Mouse (Mus musculus) megakaryocyte, embryonic 14.5 days (primary cell): ENCODE results near the gene Dync2h1. TPM values are rescaled to one million over a fixed set of nuclear protein-coding genes. Genes with fewer than 3 reads are reported as not detected.

Experiments
- H3K27me3 ChIP-seq: replicated peaks from 2 replicates; pipeline ENCODE3; 2012; ENCODE audit warnings: inconsistent platforms
- H3K36me3 ChIP-seq: replicated peaks from 2 replicates; pipeline ENCODE3; 2012; ENCODE audit warnings: low read length, inconsistent platforms, mixed read lengths
- H3K4me1 ChIP-seq: 2 replicates; pipeline ENCODE4 v1.6.1; 2012; ENCODE audit warnings: inconsistent platforms
- H3K4me3 ChIP-seq: replicated peaks from 2 replicates; pipeline ENCODE3; 2012; ENCODE audit warnings: moderate library complexity, mild to moderate bottlenecking, inconsistent platforms
- H3K9me3 ChIP-seq: 2 replicates; pipeline ENCODE4 v1.6.1; 2012; ENCODE audit warnings: inconsistent platforms
- FLI1 ChIP-seq: IDR thresholded peaks from 2 replicates; pipeline ENCODE4 v1.6.1; 2012; ENCODE audit warnings: low read length, inconsistent platforms, mixed read lengths
- GATA1 ChIP-seq: IDR thresholded peaks from 3 replicates; pipeline ENCODE4 v1.6.1; 2012; ENCODE audit warnings: mixed read lengths, low read length, inconsistent platforms, borderline replicate concordance
- polyA plus RNA-seq: library from polyadenylated mRNA; stranded (reverse); fragments of >175 nt; gene quantifications from 2 replicates; pipeline ENCODE4 v1.2.3, GENCODE M21; 2012; ENCODE audit warnings: low replicate concordance; ENCODE audit not compliant: insufficient read depth

Gene Dync2h1
- polyA plus RNA-seq, 1 experiment, result 0.07 TPM

DNA sequence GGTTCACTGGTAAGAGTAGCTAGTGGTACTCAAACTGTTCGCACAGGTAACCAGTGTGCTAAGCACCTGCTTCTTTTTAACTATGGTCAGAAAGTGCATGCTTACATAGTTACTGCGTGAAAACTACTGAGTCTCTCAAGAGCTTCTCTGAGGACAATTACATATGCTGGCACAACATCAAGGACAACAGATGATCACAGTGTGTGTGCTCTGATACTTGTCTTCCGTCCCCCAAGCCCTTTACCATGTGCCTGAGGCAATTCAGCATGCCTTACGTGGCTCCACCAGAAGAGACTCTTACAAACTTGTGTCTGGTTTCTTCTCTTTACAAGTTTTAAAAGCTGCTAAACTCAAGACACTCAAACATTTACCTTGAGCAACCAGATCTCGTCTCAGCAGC is 143.0 kb downstream of the Dync2h1 start:
- H3K4me1 ChIP-seq, result no peaks in the 10 kb centered on the region
- TF ChIP-seq FLI1, result no peak
- TF ChIP-seq GATA1, result no peak
- H3K4me3 ChIP-seq, result no peak overlapping the region
- H3K9me3 ChIP-seq, result 0 out of 2 replicates have a peak, but pooled peaks cover 2% of the 10 kb centered on the region
- peaks cover 25% of the 10 kb centered on the region for H3K36me3 ChIP-seq
- H3K27me3 ChIP-seq, result no peaks in the 10 kb centered on the region

- no peak overlapping the region for H3K4me3 ChIP-seq
- H3K9me3 ChIP-seq, result 0 out of 2 replicates have a peak, but pooled peaks cover 3% of the 10 kb centered on the region
- H3K27me3 ChIP-seq, result no peaks in the 10 kb centered on the region
- no peaks in the 10 kb centered on the region for H3K4me1 ChIP-seq
- no peak for TF ChIP-seq GATA1
- TF ChIP-seq FLI1, result no peak
- H3K36me3 ChIP-seq, result peaks cover 11% of the 10 kb centered on the region
Measured at GRCm38 (mm10) chr9:7032553-7032952, 151.7 kb downstream of the Dync2h1 start.

DNA sequence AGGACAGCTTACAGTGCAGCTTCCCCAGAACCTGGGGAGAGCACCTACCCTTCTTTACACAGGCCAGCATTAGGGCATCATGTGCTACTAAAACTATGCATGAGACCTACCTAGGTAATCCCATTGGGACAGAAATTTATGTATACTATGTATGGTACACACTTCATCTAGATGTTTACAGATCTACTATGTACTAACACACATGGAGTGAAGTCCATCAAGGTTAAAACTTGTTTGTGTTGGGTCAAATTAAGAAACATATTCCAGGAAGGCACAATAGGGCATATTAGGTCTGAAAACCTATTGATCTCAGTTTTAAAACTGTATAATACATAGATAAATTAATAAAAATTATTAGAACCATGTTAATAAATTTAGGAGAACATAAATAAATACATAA is 168.6 kb downstream of the Dync2h1 start:
- Histone ChIP-seq H3K9me3 (no peaks in the 10 kb centered on the region), H3K36me3 (no peaks in the 10 kb centered on the region), H3K4me3 (no peak overlapping the region), H3K4me1 (no peaks in the 10 kb centered on the region), H3K27me3 (no peaks in the 10 kb centered on the region)
- no peak for TF ChIP-seq FLI1
- TF ChIP-seq GATA1, result no peak

- Histone ChIP-seq H3K9me3 (no peaks in the 10 kb centered on the region), H3K4me3 (no peak overlapping the region), H3K27me3 (no peaks in the 10 kb centered on the region), H3K4me1 (no peaks in the 10 kb centered on the region), H3K36me3 (no peaks in the 10 kb centered on the region)
- no peak for TF ChIP-seq FLI1
Measured at GRCm38 (mm10) chr9:7014733-7015132, 169.5 kb downstream of the Dync2h1 start.

- Histone ChIP-seq H3K9me3 (no peaks in the 10 kb centered on the region), H3K4me3 (no peak overlapping the region), H3K4me1 (no peaks in the 10 kb centered on the region), H3K27me3 (no peaks in the 10 kb centered on the region), H3K36me3 (peaks cover 8% of the 10 kb centered on the region)
- TF ChIP-seq GATA1 (no peak), FLI1 (no peak)
Measured at GRCm38 (mm10) chr9:7009785-7010184, 174.5 kb downstream of the Dync2h1 start.

GRCm38 (mm10) chr9:6994865-6995264 is 189.4 kb downstream of the Dync2h1 start:
- Histone ChIP-seq H3K27me3 (no peaks in the 10 kb centered on the region), H3K4me3 (no peak overlapping the region), H3K36me3 (peaks cover 6% of the 10 kb centered on the region), H3K9me3 (no peaks in the 10 kb centered on the region), H3K4me1 (peaks cover 17% of the 10 kb centered on the region)
- TF ChIP-seq FLI1 (no peak), GATA1 (no peak)

- H3K9me3 ChIP-seq, result no peaks in the 10 kb centered on the region
- H3K4me1 ChIP-seq, result peaks cover 17% of the 10 kb centered on the region
- no peaks in the 10 kb centered on the region for H3K27me3 ChIP-seq
- peaks cover 6% of the 10 kb centered on the region for H3K36me3 ChIP-seq
- TF ChIP-seq GATA1 (no peak), FLI1 (no peak)
- no peak overlapping the region for H3K4me3 ChIP-seq
Measured at GRCm38 (mm10) chr9:6994275-6994674, 190.0 kb downstream of the Dync2h1 start.

- no peaks in the 10 kb centered on the region for H3K9me3 ChIP-seq
- H3K36me3 ChIP-seq, result peaks cover 6% of the 10 kb centered on the region
- TF ChIP-seq GATA1 (no peak), FLI1 (no peak)
- no peaks in the 10 kb centered on the region for H3K27me3 ChIP-seq
- H3K4me3 ChIP-seq, result no peak overlapping the region
- H3K4me1 ChIP-seq, result no peaks in the 10 kb centered on the region
Measured at GRCm38 (mm10) chr9:6988893-6989685, 195.2 kb downstream of the Dync2h1 start.

DNA sequence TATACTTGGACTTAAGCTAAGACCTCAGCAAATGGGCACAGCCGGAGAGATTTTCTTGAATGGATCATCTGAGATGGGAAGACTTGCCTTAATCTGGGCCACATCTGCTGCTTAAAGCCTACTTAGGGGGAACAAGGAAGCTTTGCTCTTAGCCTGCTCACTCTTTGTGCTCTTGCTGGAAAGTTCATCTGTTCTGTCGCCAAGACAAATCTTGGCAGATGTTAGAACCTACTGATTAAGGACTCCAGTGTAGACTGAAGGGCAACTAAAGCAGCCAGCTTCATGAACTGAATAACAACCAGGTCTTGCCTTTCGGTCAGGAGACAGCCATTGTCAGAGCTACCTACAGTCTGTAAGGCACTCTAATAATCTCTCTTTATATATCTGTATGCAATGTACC is 198.1 kb downstream of the Dync2h1 start:
- H3K9me3 ChIP-seq, result no peaks in the 10 kb centered on the region
- H3K27me3 ChIP-seq, result no peaks in the 10 kb centered on the region
- H3K36me3 ChIP-seq, result peaks cover 4% of the 10 kb centered on the region
- no peak overlapping the region for H3K4me3 ChIP-seq
- no peaks in the 10 kb centered on the region for H3K4me1 ChIP-seq
- no peak for TF ChIP-seq GATA1
- TF ChIP-seq FLI1, result no peak

- Histone ChIP-seq H3K27me3 (no peaks in the 10 kb centered on the region), H3K4me3 (no peak overlapping the region), H3K4me1 (no peaks in the 10 kb centered on the region), H3K36me3 (no peaks in the 10 kb centered on the region), H3K9me3 (no peaks in the 10 kb centered on the region)
- TF ChIP-seq FLI1, result no peak
- TF ChIP-seq GATA1, result no peak
Measured at GRCm38 (mm10) chr9:6969171-6969570, 215.1 kb downstream of the Dync2h1 start.
